Mouse (Mus musculus) heart, embryonic 11.5 days (tissue): ENCODE measurements around the gene Phactr3. TPM values are rescaled to one million over a fixed set of nuclear protein-coding genes. Genes with fewer than 3 reads are reported as not detected.

ENCODE experiments used
- ATAC-seq: fragments of 200-750 bp; cut with Nextera tagmentation; replicated peaks from 2 replicates; pipeline ENCODE4 v1.8.0; 2017; ENCODE audit warnings: moderate library complexity; ENCODE audit not compliant: insufficient number of reproducible peaks, low FRiP score, low TSS enrichment
- H3K27ac ChIP-seq: fragments of 300-500 bp; sonication (generic); 2 replicates; pipeline ENCODE4 v1.5.1; 2014; ENCODE audit warnings: mild to moderate bottlenecking, low read depth, low read length
- H3K27me3 ChIP-seq: fragments of 300-500 bp; sonication (generic); 2 replicates; pipeline ENCODE4 v1.6.1; 2014; ENCODE audit warnings: mild to moderate bottlenecking, low read length, mixed read lengths; ENCODE audit not compliant: control insufficient read depth, insufficient read depth
- H3K36me3 ChIP-seq: fragments of 300-500 bp; sonication (generic); 2 replicates; pipeline ENCODE4 v1.6.1; 2014; ENCODE audit warnings: mild to moderate bottlenecking, low read length, moderate library complexity, mixed read lengths; ENCODE audit not compliant: control insufficient read depth, insufficient read depth
- H3K4me1 ChIP-seq: fragments of 300-500 bp; sonication (generic); 2 replicates; pipeline ENCODE4 v1.6.1; 2014; ENCODE audit warnings: low read length; ENCODE audit not compliant: control insufficient read depth, insufficient read depth
- H3K4me2 ChIP-seq: fragments of 300-500 bp; sonication (generic); 2 replicates; pipeline ENCODE4 v1.6.1; 2014; ENCODE audit warnings: mild to moderate bottlenecking, moderate library complexity
- H3K4me3 ChIP-seq: fragments of 300-500 bp; sonication (generic); 2 replicates; pipeline ENCODE4 v1.5.1; 2014; ENCODE audit warnings: low read depth, low read length
- H3K9ac ChIP-seq: fragments of 300-500 bp; sonication (generic); 2 replicates; pipeline ENCODE4 v1.6.1; 2014; ENCODE audit warnings: mild to moderate bottlenecking, low read depth, low read length, moderate library complexity
- H3K9me3 ChIP-seq: fragments of 300-500 bp; sonication (generic); replicated peaks from 2 replicates; pipeline ENCODE4 v1.6.1; 2016; ENCODE audit warnings: low read length; ENCODE audit not compliant: control insufficient read depth
- WGBS: fragments of 180-500 bp; shearing (Covaris S2); extraction: QIAGEN DNeasy Blood & Tissue Kit; methylation state at CpG from one replicate; pipeline ENCODE4 v1.1.7; 2014; ENCODE audit not compliant: insufficient replicate concordance; 5-methylcytosine and 5-hydroxymethylcytosine counted together
- polyA plus RNA-seq: library from polyadenylated mRNA; unstranded; fragments of >200 nt; fragmentation: Nextera tagmentation; extraction: Ambion mirVana; gene quantifications from 2 replicates; pipeline ENCODE4 v1.2.1, GENCODE M21; 2014

Phactr3 gene
- polyA plus RNA-seq, 1 experiment from 2014 or later = 11.7 TPM

DNA sequence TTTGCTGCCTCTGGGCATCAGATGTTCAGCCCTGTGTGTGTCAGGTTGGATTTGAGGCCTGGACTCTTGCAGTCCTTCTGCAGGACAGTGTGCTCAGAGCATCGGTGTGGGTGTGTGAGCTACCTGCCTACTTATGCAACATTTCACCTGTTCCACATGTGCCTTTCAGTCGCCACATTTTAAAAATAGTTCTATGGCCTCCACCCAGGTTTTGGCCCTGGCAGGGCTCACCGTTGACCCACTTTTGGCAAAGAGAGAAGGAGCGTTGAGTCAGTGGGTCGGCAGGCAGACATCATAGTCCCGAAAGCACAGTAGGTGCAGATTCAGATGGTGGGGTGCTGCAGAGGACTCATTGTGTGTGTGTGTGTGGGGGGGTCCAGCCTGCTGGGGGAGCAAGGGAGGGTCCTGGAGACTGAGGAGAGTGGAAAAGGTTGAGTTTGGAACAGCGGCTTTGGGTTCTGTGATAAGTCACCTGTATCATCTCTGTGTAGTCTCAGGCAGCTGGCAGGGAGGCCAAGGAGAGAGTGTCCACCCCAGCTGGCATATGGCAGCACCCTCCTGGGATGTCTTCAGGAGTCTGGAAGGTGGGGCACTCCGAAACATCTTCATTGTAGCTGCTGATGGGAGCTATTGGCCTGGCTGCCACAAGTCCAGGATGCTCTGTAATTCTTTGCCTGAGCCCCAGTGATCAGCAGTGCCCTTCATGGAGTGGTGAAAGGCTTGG is 2.0 kb downstream of the Phactr3 start:
- Histone ChIP-seq H3K36me3 (no peaks in the 10 kb centered on the region), H3K27me3 (peaks cover 39% of the 10 kb centered on the region), H3K27ac (no peak overlapping the region), H3K4me2 (no peak overlapping the region), H3K9ac (no peak overlapping the region), H3K4me1 (no peaks in the 10 kb centered on the region), H3K9me3 (no peaks in the 10 kb centered on the region), H3K4me3 (no peak overlapping the region)
- no peak for ATAC-seq
- 86% methylated on average over 8 of the region's 8 CpGs for WGBS

DNA sequence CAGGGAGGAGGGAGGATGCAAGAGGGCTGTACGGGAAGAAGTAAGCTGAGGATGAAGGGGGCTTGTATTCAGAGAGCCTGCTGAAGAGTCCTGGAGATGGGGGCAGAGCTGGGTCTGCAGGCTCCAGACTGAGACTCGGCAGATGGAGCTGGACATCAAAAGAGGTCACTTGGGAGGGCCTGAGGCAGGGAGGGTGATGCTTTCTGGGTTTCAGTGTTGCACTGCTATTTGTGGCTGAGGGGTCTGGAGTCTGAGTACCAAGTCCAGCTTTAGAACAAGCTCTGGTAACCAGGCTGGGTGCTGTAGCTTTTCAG is 2.6 kb downstream of the Phactr3 start:
- no peak overlapping the region for H3K9ac ChIP-seq
- peaks cover 39% of the 10 kb centered on the region for H3K27me3 ChIP-seq
- no peaks in the 10 kb centered on the region for H3K9me3 ChIP-seq
- H3K4me3 ChIP-seq = no peak overlapping the region
- 46% methylated on average over 2 of the region's 2 CpGs for WGBS
- H3K4me2 ChIP-seq = no peak overlapping the region
- no peaks in the 10 kb centered on the region for H3K4me1 ChIP-seq
- no peak for ATAC-seq
- no peaks in the 10 kb centered on the region for H3K36me3 ChIP-seq
- H3K27ac ChIP-seq = no peak overlapping the region

DNA sequence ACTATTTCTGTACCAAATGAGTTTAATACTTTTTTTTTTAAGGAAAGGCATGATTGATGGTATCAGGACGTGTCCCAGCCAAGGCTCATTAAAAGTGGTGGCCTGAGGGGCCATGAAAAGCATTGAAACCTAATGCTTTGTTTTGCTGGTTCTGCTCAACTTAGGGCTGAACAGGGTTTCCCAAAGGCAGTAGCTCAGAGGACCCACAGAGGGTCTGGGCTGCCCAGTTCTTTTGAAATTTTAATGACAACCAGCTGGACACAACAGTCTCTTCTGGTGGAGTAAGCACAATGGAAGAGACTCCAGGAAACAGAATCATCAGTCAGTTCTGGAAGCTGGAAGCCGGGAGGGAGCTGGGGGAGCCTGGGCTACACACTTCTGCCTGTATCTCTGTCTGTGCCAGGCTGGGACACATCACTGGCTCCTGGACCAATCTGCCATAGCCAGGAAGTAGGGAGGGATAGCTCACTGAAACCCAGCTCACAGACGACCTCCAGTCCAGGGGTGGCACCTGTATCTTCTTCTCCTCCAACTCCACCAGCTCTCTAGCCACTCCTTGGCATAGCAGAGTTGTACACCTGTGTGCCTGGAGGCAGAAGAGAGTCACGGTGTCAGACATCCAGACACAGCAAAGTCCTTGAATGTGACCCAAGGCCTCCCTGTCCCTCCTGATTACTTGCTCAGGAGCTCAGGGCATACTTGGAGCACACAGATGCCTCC is 3.3 kb downstream of the Phactr3 start:
- no peaks in the 10 kb centered on the region for H3K9me3 ChIP-seq
- no peaks in the 10 kb centered on the region for H3K4me1 ChIP-seq
- no peak overlapping the region for H3K27ac ChIP-seq
- ATAC-seq = no peak
- H3K4me3 ChIP-seq = no peak overlapping the region
- H3K9ac ChIP-seq = no peak overlapping the region
- peaks cover 37% of the 10 kb centered on the region for H3K27me3 ChIP-seq
- 46% methylated on average over 4 of the region's 4 CpGs for WGBS
- no peak overlapping the region for H3K4me2 ChIP-seq
- no peaks in the 10 kb centered on the region for H3K36me3 ChIP-seq

DNA sequence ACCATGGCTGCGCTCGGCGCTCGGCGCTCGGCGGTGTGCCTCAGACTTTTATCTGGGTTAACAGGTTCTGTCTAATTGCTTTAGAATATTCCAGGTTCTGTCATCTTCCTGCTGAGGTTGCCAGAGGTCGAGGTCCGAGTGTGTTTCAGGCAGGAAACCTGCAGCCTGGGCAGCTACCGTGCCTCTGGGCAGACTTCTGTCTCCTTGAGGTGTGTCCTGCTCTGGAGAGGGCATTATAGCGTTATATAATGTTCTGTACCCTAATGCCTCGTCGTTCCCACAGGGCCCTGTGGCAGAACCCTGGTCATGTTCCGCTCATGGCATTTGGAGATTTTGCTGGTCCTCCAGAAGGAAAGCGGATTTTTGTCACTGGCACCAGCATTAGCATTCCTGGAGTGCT is 4.7 kb downstream of the Phactr3 start:
- Histone ChIP-seq H3K36me3 (no peaks in the 10 kb centered on the region), H3K4me2 (no peak overlapping the region), H3K4me1 (no peaks in the 10 kb centered on the region), H3K4me3 (no peak overlapping the region), H3K9me3 (no peaks in the 10 kb centered on the region), H3K9ac (no peak overlapping the region), H3K27me3 (peaks cover 30% of the 10 kb centered on the region), H3K27ac (no peak overlapping the region)
- 71% methylated on average over 15 of the region's 15 CpGs for WGBS
- ATAC-seq = no peak

DNA sequence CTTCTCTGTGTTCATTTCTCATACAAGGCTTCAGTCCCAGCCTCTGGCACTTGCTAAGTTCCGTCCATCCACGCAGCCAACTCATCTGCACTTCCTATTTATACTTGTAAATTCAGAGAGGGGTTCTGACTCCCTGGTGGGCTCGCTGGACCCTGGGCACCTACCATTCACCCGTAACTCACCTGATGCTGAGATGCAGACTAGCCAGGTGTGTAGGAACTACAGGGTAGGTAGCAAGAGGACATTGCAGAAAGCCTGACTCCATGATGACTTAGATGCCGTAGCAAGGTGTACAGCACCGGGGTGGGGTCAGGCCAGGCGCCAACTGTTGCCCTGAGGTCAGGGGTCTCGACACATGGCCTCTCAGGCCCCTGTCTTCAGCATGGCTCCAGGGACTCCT is 6.7 kb downstream of the Phactr3 start:
- Histone ChIP-seq H3K9ac (no peak overlapping the region), H3K9me3 (no peaks in the 10 kb centered on the region), H3K36me3 (no peaks in the 10 kb centered on the region), H3K27ac (no peak overlapping the region), H3K27me3 (peaks cover 14% of the 10 kb centered on the region), H3K4me3 (no peak overlapping the region), H3K4me1 (no peaks in the 10 kb centered on the region), H3K4me2 (no peak overlapping the region)
- WGBS = 82% methylated on average over 8 of the region's 8 CpGs
- no peak for ATAC-seq

DNA sequence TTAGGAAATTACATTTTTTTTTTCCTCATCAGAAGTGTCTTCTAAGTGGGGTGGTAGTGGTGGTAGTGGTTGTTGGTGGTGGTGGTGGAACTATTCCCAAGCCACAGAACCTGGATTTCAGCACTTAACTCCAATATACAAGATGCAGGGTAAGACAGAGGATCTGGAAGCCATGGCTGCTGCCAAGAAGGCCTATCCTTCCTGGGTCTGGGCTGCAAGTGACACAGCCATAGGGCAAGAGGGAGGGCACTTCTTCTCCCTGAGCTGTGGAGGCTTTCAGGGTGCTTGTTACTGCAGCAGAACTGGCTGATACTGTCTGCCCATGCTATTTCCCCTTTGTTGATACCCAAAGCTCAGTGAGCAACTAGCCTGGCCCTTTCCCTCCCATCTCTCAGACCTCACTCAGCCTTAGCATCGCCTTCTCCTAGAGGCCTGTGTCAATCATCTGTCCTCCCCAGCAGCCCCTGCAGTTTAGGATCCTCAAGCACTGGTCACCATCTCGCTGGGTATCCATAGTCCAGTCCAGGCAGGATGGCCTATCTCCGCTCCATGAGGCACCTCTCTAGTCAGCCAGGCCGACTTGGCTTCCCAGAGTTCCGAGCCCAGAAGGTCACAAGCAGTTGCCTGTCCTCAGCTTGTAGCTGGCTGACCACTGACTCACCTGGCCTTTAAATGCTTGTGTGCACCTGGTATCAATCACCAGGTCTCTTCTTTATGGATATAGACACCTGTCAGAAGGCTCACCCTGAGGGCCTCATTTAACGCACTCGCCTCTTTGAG is 7.5 kb downstream of the Phactr3 start:
- H3K9me3 ChIP-seq = no peaks in the 10 kb centered on the region
- no peak for ATAC-seq
- WGBS = 90% methylated on average over 7 of the region's 7 CpGs
- H3K4me3 ChIP-seq = no peak overlapping the region
- peaks cover 7% of the 10 kb centered on the region for H3K27me3 ChIP-seq
- no peaks in the 10 kb centered on the region for H3K36me3 ChIP-seq
- no peak overlapping the region for H3K9ac ChIP-seq
- H3K27ac ChIP-seq = no peak overlapping the region
- no peak overlapping the region for H3K4me2 ChIP-seq
- H3K4me1 ChIP-seq = no peaks in the 10 kb centered on the region

DNA sequence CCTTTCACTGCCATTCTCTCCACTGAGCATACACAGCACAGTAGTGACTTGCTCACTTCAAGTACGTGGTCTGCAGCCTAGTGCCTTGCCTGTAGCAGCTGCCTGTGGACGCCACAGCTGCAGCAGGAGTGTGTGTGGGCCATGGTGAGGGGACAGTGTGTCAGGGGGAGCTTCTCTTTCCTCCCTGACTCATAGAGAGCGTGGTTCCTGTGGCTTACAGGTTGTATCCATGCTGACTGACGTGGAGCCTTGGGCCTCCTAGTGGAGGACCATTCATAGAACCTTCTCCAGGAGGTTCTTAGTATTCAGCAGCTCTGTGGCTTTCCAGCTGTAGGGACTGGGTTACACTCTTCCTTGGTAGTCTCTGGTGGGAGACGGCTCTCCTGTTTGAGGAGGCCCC is 9.8 kb downstream of the Phactr3 start:
- no peaks in the 10 kb centered on the region for H3K9me3 ChIP-seq
- H3K36me3 ChIP-seq = no peaks in the 10 kb centered on the region
- no peak overlapping the region for H3K27ac ChIP-seq
- H3K9ac ChIP-seq = no peak overlapping the region
- 67% methylated on average over 5 of the region's 5 CpGs for WGBS
- H3K4me1 ChIP-seq = no peaks in the 10 kb centered on the region
- H3K4me3 ChIP-seq = no peak overlapping the region
- ATAC-seq = no peak
- no peaks in the 10 kb centered on the region for H3K27me3 ChIP-seq
- no peak overlapping the region for H3K4me2 ChIP-seq

DNA sequence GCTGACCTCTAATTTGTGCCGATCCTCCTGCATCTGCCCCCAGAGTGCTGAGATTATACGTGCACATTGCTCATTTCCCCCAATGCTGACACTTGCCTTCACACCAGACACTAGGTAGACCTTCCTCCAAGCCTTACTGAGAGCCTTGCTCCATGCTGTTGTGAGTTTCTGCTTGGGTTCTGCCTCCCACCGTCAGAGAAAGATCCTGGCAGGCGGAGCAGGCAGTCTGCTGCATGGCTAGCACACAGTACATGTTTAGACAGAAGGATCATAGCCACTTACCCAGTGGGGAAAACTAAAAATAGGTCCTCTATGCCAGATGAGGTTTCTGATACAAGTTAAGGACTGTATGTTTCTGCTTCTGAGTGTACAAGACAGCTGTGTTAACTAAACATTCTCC is 10.4 kb downstream of the Phactr3 start:
- Histone ChIP-seq H3K4me1 (no peaks in the 10 kb centered on the region), H3K9me3 (no peaks in the 10 kb centered on the region), H3K27ac (no peak overlapping the region), H3K4me3 (no peak overlapping the region), H3K4me2 (no peak overlapping the region), H3K36me3 (no peaks in the 10 kb centered on the region), H3K27me3 (no peaks in the 10 kb centered on the region), H3K9ac (no peak overlapping the region)
- ATAC-seq = no peak
- WGBS = 62% methylated on average over 4 of the region's 4 CpGs
